ENCODE assay signal across 11 mouse cellular contexts in the genomic region with DNA sequence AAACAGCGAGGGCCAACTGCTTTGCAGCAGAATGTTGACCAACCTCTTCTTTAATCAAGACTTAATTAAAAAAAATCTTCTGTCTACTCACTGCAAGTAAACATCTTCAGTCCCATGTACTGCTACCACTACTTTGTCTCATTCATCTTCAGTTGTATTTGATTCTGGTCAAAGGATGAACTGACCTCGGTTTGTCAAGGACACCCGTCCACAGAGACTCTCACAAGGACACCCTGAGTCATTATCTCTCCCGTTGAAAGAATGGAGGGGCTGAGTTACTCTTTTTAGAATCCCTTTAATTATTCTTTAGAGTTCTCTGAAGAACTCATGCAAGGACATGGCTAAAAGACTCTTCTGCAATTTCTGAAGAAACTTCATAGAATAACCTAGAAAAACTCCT. TPM values are rescaled to one million over a fixed set of nuclear protein-coding genes. Genes with fewer than 3 reads are reported as not detected.
DNase-seq lines count a peak whose midpoint lies in the region; ATAC-seq and TF ChIP-seq lines count a peak whose summit lies in the region.
"Had no signal": no experiment of that assay in that cellular context is flagged by ENCODE, and none has a peak within 500 bp of the region (broad histone marks: within the 10 kb centered on the region; RNA-seq: fewer than 3 reads in every experiment).

A gene (plus strand): TSS at position 319 of the 400 bp plus-strand sequence.

- no peak for ATAC-seq in intestine, postnatal 0 days
- no peak for ATAC-seq in intestine, embryonic 16.5 days
- no peak for ATAC-seq in limb, embryonic 11.5 days (ENCODE audit: insufficient number of reproducible peaks, low FRiP score, low TSS enrichment, low read depth)
- ATAC-seq: inflammation-experienced regulatory T-cells, adult 6 months had no signal

- no peaks in the 10 kb centered on the region for H3K27me3 ChIP-seq in intestine, postnatal 0 days (replicated peaks; ENCODE audit: control insufficient read depth, insufficient read depth, low read length)
- H3K27me3 ChIP-seq in intestine, embryonic 16.5 days (replicated peaks; ENCODE audit: control insufficient read depth, insufficient read depth, low read length) = no peaks in the 10 kb centered on the region
- no peaks in the 10 kb centered on the region for H3K27me3 ChIP-seq in limb, embryonic 11.5 days (ENCODE audit: control insufficient read depth, insufficient read depth, low read length)
- H3K27me3 ChIP-seq: limb, embryonic 15.5 days had no signal

- TF ChIP-seq CTCF in intestine, postnatal 0 days (IDR thresholded peaks at IDR 0.05; ENCODE audit: low read depth) = no peak

- no peak within 1 kb of the TSS for H3K9ac ChIP-seq in intestine, postnatal 0 days (ENCODE audit: low read depth, low read length)
- no peak within 1 kb of the TSS for H3K9ac ChIP-seq in intestine, embryonic 16.5 days (ENCODE audit: low read depth, low read length)
- H3K9ac ChIP-seq in limb, embryonic 11.5 days (ENCODE audit: low read length) = no peak within 1 kb of the TSS
- H3K9ac ChIP-seq: limb, embryonic 15.5 days had no signal

- 91% methylated on average over 4 of the region's 4 CpGs for WGBS in intestine, postnatal 0 days
- 85% methylated on average over 4 of the region's 4 CpGs for WGBS in intestine, embryonic 16.5 days
- WGBS in limb, embryonic 11.5 days = 82% methylated on average over 4 of the region's 4 CpGs

- no peaks in the 10 kb centered on the region for H3K9me3 ChIP-seq in intestine, postnatal 0 days (ENCODE audit: control insufficient read depth)
- no peaks in the 10 kb centered on the region for H3K9me3 ChIP-seq in intestine, embryonic 16.5 days (ENCODE audit: control insufficient read depth, low read length)
- H3K9me3 ChIP-seq in limb, embryonic 11.5 days (ENCODE audit: control insufficient read depth, low read length) = no peaks in the 10 kb centered on the region
- H3K9me3 ChIP-seq: G1E; limb, embryonic 15.5 days had no signal

- H3K36me3 ChIP-seq in intestine, postnatal 0 days (ENCODE audit: control insufficient read depth, insufficient read depth) = no peaks in the 10 kb centered on the region
- no peaks in the 10 kb centered on the region for H3K36me3 ChIP-seq in intestine, embryonic 16.5 days (ENCODE audit: control insufficient read depth, insufficient read depth, low read length)
- no peaks in the 10 kb centered on the region for H3K36me3 ChIP-seq in limb, embryonic 11.5 days (ENCODE audit: control insufficient read depth, insufficient read depth, low read length)
- H3K36me3 ChIP-seq: limb, embryonic 15.5 days had no signal

- peaks cover 8% of the 10 kb centered on the region; the same call in 1 of the 2 replicates for H3K4me1 ChIP-seq in intestine, postnatal 0 days (replicated peaks; ENCODE audit: control insufficient read depth, insufficient read depth, low read length)
- H3K4me1 ChIP-seq in intestine, embryonic 16.5 days (ENCODE audit: control insufficient read depth, insufficient read depth, low read length) = 0 out of 2 replicates have a peak, but pooled peaks cover 3% of the 10 kb centered on the region
- peaks cover 4% of the 10 kb centered on the region; the same call in 1 of the 2 replicates for H3K4me1 ChIP-seq in brown adipose tissue, adult 24 weeks (ENCODE audit: control insufficient read depth, insufficient read depth, insufficient read length, low read length)
- no peaks in the 10 kb centered on the region for H3K4me1 ChIP-seq in limb, embryonic 11.5 days (ENCODE audit: control insufficient read depth, insufficient read depth, low read length)

- DNase-seq in ovary, adult 18-20 months (ENCODE audit: low spot score) = peak; percentile 66
- no peak for DNase-seq in ovary, postnatal 14 days (ENCODE audit: low spot score)
- DNase-seq in limb, embryonic 11.5 days (ENCODE audit: low spot score) = peak; percentile 3
- no peak for DNase-seq in cerebellum, adult 18-20 months

- no peak within 1 kb of the TSS for H3K27ac ChIP-seq in intestine, postnatal 0 days (ENCODE audit: low read depth, low read length)
- H3K27ac ChIP-seq in intestine, embryonic 16.5 days (ENCODE audit: low read length) = no peak within 1 kb of the TSS
- no peak within 1 kb of the TSS for H3K27ac ChIP-seq in brown adipose tissue, adult 24 weeks (replicated peaks; ENCODE audit: low read depth, low read length)
- H3K27ac ChIP-seq in limb, embryonic 11.5 days (replicated peaks; ENCODE audit: low read depth, low read length) = no peak within 1 kb of the TSS
- H3K27ac ChIP-seq: limb, embryonic 15.5 days had no signal

- H3K4me2 ChIP-seq in intestine, postnatal 0 days (replicated peaks; ENCODE audit: low read depth) = no peak within 1 kb of the TSS
- H3K4me2 ChIP-seq in intestine, embryonic 16.5 days (ENCODE audit: low read depth, low read length) = no peak within 1 kb of the TSS
- H3K4me2 ChIP-seq in limb, embryonic 11.5 days (ENCODE audit: low read depth, severe bottlenecking) = no peak within 1 kb of the TSS
- H3K4me2 ChIP-seq: limb, embryonic 15.5 days; midbrain, embryonic 11.5 days had no signal

- H3K4me3 ChIP-seq in intestine, postnatal 0 days (ENCODE audit: low read depth, low read length) = no peak within 1 kb of the TSS
- no peak within 1 kb of the TSS for H3K4me3 ChIP-seq in intestine, embryonic 16.5 days (ENCODE audit: low read length)
- H3K4me3 ChIP-seq in brown adipose tissue, adult 24 weeks (ENCODE audit: insufficient read depth, low read depth, low read length) = no peak within 1 kb of the TSS
- no peak within 1 kb of the TSS for H3K4me3 ChIP-seq in limb, embryonic 11.5 days (ENCODE audit: low read depth, low read length)
- H3K4me3 ChIP-seq: limb, embryonic 15.5 days had no signal

RNA-seq across cellular contexts. Expression of the gene that starts here (rescaled TPM):
- 13.4 and 14.1 TPM in 2 replicates for polyA plus RNA-seq in intestine, postnatal 0 days (2015; fragmentation: Nextera tagmentation; extraction: Ambion mirVana)
- 8.6 and 10.1 TPM in 2 replicates for polyA plus RNA-seq in intestine, embryonic 16.5 days (2015; fragmentation: Nextera tagmentation; extraction: Ambion mirVana)
- 9.3 and 10.6 TPM in 2 replicates for polyA plus RNA-seq in brown adipose tissue, adult 24 weeks (2012; ENCODE audit: insufficient read depth, insufficient read length, missing spikeins)
- polyA plus RNA-seq in limb, embryonic 11.5 days (2014; fragmentation: Nextera tagmentation; extraction: Ambion mirVana) = 10.1 and 10.8 TPM in 2 replicates

Comparison
In these comparisons a context has a peak if more than half of its experiments do, and no peak if none do; other contexts are left out.
1. DNase-seq: peak in ovary, adult 18-20 months (single experiment) and limb, embryonic 11.5 days (single experiment); none in ovary, postnatal 14 days (single experiment) and cerebellum, adult 18-20 months (0 of 2).